Mouse (Mus musculus) midbrain, embryonic 14.5 days (tissue): ENCODE measurements around the gene Spem2. TPM values are rescaled to one million over a fixed set of nuclear protein-coding genes. Genes with fewer than 3 reads are reported as not detected.
A peak's percentile ranks its signal among the peaks of the same experiment; 100 is the strongest.

Experiments
- ATAC-seq: fragments of 200-750 bp; cut with Nextera tagmentation; 2 replicates; pipeline ENCODE4 v1.8.0; 2017; ENCODE audit warnings: moderate number of reproducible peaks, moderate library complexity; ENCODE audit not compliant: low FRiP score, low TSS enrichment
- DNase-seq: peaks from one replicate; pipeline ENCODE4 v3.0.0-alpha.2; 2015
- H3K27ac ChIP-seq: fragments of 300-500 bp; sonication (generic); replicated peaks from 2 replicates; pipeline ENCODE4 v1.5.1; 2014; ENCODE audit warnings: mild to moderate bottlenecking, low read depth, low read length, moderate library complexity
- H3K27me3 ChIP-seq: fragments of 300-500 bp; sonication (generic); 2 replicates; pipeline ENCODE4 v1.6.1; 2014; ENCODE audit warnings: low read length, control low read depth, mixed read lengths; ENCODE audit not compliant: control insufficient read depth, insufficient read depth
- H3K36me3 ChIP-seq: fragments of 300-500 bp; sonication (generic); 2 replicates; pipeline ENCODE4 v1.6.1; 2014; ENCODE audit warnings: low read length, control low read depth; ENCODE audit not compliant: control insufficient read depth, insufficient read depth
- H3K4me1 ChIP-seq: fragments of 300-500 bp; sonication (generic); 2 replicates; pipeline ENCODE4 v1.6.1; 2014; ENCODE audit warnings: mild to moderate bottlenecking, antibody characterized with exemption, low read length, control low read depth; ENCODE audit not compliant: control insufficient read depth, insufficient read depth
- H3K4me2 ChIP-seq: fragments of 300-500 bp; sonication (generic); 2 replicates; pipeline ENCODE4 v1.6.1; 2014; ENCODE audit warnings: mild to moderate bottlenecking, low read length, moderate library complexity
- H3K4me3 ChIP-seq: fragments of 300-500 bp; sonication (generic); replicated peaks from 2 replicates; pipeline ENCODE4 v1.5.1; 2014; ENCODE audit warnings: low read depth, low read length
- H3K9ac ChIP-seq: fragments of 300-500 bp; sonication (generic); replicated peaks from 2 replicates; pipeline ENCODE4 v1.6.1; 2014; ENCODE audit warnings: mild to moderate bottlenecking, low read length, moderate library complexity
- H3K9me3 ChIP-seq: fragments of 300-500 bp; sonication (generic); 2 replicates; pipeline ENCODE4 v1.6.1; 2016; ENCODE audit warnings: low read length, control low read depth, mixed read lengths; ENCODE audit not compliant: control insufficient read depth
- WGBS: fragments of 180-500 bp; shearing (Covaris S2); extraction: QIAGEN DNeasy Blood & Tissue Kit; methylation state at CpG from one replicate; pipeline ENCODE4 v1.1.7; 2014; 5-methylcytosine and 5-hydroxymethylcytosine counted together
- polyA plus RNA-seq: library from polyadenylated mRNA; unstranded; fragments of >200 nt; fragmentation: Nextera tagmentation; extraction: Ambion mirVana; gene quantifications from 2 replicates; pipeline ENCODE4 v1.2.1, GENCODE M21; 2014

Spem2 gene
- polyA plus RNA-seq, 1 experiment from 2014 or later, result not detected

- Histone ChIP-seq H3K36me3 (peaks cover 8% of the 10 kb centered on the region), H3K27me3 (no peaks in the 10 kb centered on the region), H3K9ac (peak within 1 kb of the TSS; percentile 95), H3K4me2 (peak within 1 kb of the TSS; percentile 99), H3K9me3 (no peaks in the 10 kb centered on the region), H3K4me3 (peak within 1 kb of the TSS; percentile 94), H3K27ac (peak within 1 kb of the TSS; percentile 96), H3K4me1 (peaks cover 34% of the 10 kb centered on the region)
- ATAC-seq (peak; percentile 87), DNase-seq (peak; percentile 98)
- WGBS, result under 1% methylated on average over 34 of the region's 34 CpGs
These were observed 19.9 kb upstream of the Spem2 start, which contains the start of gene Tmem256 for GRCm38 (mm10) chr11:69837952-69838713. Gene Tmem256 (plus strand): TSS chr11:69838514.

DNA sequence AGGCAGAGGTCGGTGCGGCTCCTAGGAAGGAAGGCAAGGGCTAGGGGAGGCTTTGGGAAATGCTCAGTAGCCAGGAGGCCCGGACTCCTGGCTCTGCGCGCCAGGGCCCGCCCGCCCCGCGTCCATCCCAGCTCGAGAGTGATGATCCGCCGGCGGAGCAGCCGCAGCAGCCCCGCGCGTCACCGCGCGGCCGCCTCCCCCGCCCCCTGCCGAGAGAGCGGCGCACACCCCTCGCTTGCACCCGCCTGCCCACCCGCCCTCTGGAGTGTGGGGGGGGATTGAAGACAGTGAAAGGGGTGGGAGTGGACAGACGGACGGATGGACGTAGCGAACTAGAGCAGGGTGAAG, 19.3 kb upstream of the Spem2 start, which contains the start of gene Nlgn2:
Nlgn2 (minus strand) TSS at position 181 of the 348 bp plus-strand sequence.
- peak within 1 kb of the TSS; percentile 99 for H3K4me2 ChIP-seq
- peaks cover 34% of the 10 kb centered on the region for H3K4me1 ChIP-seq
- peak within 1 kb of the TSS; percentile 94 for H3K4me3 ChIP-seq
- H3K27me3 ChIP-seq, result no peaks in the 10 kb centered on the region
- peak within 1 kb of the TSS; percentile 95 for H3K9ac ChIP-seq
- no peaks in the 10 kb centered on the region for H3K9me3 ChIP-seq
- ATAC-seq (peak; percentile 79; the same call in 1 of the 2 replicates), DNase-seq (peak; percentile 93)
- 0% methylated on average over 32 of the region's 32 CpGs for WGBS
- peaks cover 14% of the 10 kb centered on the region for H3K36me3 ChIP-seq
- peak within 1 kb of the TSS; percentile 96 for H3K27ac ChIP-seq

GRCm38 (mm10) chr11:69836703-69837576, 18.7 kb upstream of the Spem2 start:
- H3K4me1 ChIP-seq, result peaks cover 34% of the 10 kb centered on the region
- H3K9ac ChIP-seq, result peak overlapping the region; percentile 95
- no peaks in the 10 kb centered on the region for H3K27me3 ChIP-seq
- DNase-seq, result peak; percentile 72
- peaks cover 20% of the 10 kb centered on the region for H3K36me3 ChIP-seq
- H3K4me3 ChIP-seq, result peak overlapping the region; percentile 94
- peak; percentile 6; the same call in 1 of the 2 replicates for ATAC-seq
- peak overlapping the region; percentile 99 for H3K4me2 ChIP-seq
- under 1% methylated on average over 52 of the region's 52 CpGs for WGBS
- H3K9me3 ChIP-seq, result no peaks in the 10 kb centered on the region
- peak overlapping the region; percentile 96 for H3K27ac ChIP-seq

GRCm38 (mm10) chr11:69835966-69836335, 17.7 kb upstream of the Spem2 start:
- no peaks in the 10 kb centered on the region for H3K9me3 ChIP-seq
- peak overlapping the region; percentile 99 for H3K4me2 ChIP-seq
- H3K4me3 ChIP-seq, result peak overlapping the region; percentile 94
- no peaks in the 10 kb centered on the region for H3K27me3 ChIP-seq
- ATAC-seq (no peak), DNase-seq (peak; percentile 29)
- WGBS, result 2% methylated on average over 4 of the region's 4 CpGs
- H3K9ac ChIP-seq, result peak overlapping the region; percentile 95
- peaks cover 34% of the 10 kb centered on the region for H3K4me1 ChIP-seq
- peaks cover 29% of the 10 kb centered on the region for H3K36me3 ChIP-seq
- peak overlapping the region; percentile 96 for H3K27ac ChIP-seq

DNA sequence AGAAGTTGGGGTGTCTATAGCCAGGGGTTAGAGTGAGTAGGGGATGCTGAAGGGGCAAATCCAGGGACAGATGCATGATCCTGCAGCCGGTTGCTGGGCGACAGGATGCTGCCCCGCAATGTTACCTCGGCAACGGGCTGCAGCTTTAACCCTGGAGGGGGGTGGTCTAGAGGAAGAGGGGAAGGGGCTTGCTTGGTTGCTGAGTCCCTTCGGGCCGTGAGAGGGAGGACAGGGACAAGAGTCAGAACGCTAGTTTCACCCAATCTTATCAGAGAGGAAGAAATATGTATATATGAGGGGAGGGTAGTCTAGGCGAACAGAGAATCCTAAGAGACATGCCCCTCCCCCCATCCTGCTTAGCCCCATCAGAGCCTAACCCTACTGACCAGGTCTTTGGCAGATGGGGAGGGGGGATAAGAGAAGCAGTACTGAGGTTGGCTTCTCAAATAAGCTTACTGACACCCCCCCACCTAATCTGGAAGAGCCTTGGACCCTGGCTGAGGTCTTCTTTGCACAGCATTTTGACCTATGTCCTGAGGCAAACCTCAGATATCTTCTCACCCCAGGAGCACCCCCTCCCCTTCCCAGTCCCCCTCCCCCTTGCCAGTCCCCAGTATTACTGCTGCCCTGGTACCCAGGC, 17.2 kb upstream of the Spem2 start:
- Histone ChIP-seq H3K9ac (peak overlapping the region; percentile 95), H3K27ac (peak overlapping the region; percentile 96), H3K4me2 (peak overlapping the region; percentile 99), H3K4me3 (peak overlapping the region; percentile 94), H3K9me3 (no peaks in the 10 kb centered on the region), H3K27me3 (no peaks in the 10 kb centered on the region), H3K4me1 (peaks cover 34% of the 10 kb centered on the region), H3K36me3 (peaks cover 34% of the 10 kb centered on the region)
- peak; percentile 64 for DNase-seq
- ATAC-seq, result no peak
- WGBS, result under 1% methylated on average over 9 of the region's 9 CpGs

DNA sequence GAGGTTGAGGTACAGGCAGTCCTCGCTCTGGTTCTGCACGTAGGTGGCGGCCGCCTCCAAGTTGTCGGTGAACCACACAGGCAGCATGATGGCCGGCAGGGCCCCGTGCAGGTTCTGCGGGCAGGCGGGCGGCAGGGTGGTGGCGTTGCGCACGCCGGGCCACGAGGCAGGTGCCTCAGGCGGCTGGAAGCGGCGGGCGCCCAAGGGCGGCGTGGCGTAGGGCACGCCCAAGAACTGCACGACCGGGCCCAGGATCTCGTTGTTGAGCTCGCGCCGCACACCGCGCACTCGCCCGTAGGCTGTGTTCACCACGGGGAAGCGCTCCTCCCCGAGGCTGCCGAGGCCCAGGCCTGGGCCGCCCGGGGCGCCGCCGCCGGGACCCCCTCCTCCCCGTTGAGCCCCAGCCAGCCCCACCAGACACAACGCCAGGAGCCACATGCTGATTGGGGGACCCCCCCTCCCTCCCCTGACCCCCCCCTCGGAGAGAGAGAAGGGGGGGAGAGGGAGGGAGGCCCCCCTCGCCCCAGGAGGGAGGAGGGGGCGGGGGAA, 15.8 kb upstream of the Spem2 start:
- H3K27me3 ChIP-seq, result no peaks in the 10 kb centered on the region
- WGBS, result 5% methylated on average over 47 of the region's 48 CpGs
- no peak for ATAC-seq
- peak overlapping the region; percentile 95 for H3K9ac ChIP-seq
- peak overlapping the region; percentile 99 for H3K4me2 ChIP-seq
- peaks cover 30% of the 10 kb centered on the region for H3K4me1 ChIP-seq
- H3K27ac ChIP-seq, result peak overlapping the region; percentile 96
- H3K36me3 ChIP-seq, result peaks cover 41% of the 10 kb centered on the region
- H3K4me3 ChIP-seq, result peak overlapping the region; percentile 94
- DNase-seq, result peak; percentile 71
- no peaks in the 10 kb centered on the region for H3K9me3 ChIP-seq

GRCm38 (mm10) chr11:69833554-69833953, 15.3 kb upstream of the Spem2 start:
- H3K36me3 ChIP-seq, result peaks cover 41% of the 10 kb centered on the region
- peaks cover 27% of the 10 kb centered on the region for H3K4me1 ChIP-seq
- WGBS, result 63% methylated on average over 8 of the region's 8 CpGs
- peak overlapping the region; percentile 99 for H3K4me2 ChIP-seq
- peak overlapping the region; percentile 96 for H3K27ac ChIP-seq
- ATAC-seq, result no peak
- H3K27me3 ChIP-seq, result no peaks in the 10 kb centered on the region
- no peaks in the 10 kb centered on the region for H3K9me3 ChIP-seq
- DNase-seq, result no peak
- H3K4me3 ChIP-seq, result peak overlapping the region; percentile 94
- H3K9ac ChIP-seq, result peak overlapping the region; percentile 95

- Histone ChIP-seq H3K4me1 (peaks cover 4% of the 10 kb centered on the region), H3K4me2 (no peak overlapping the region), H3K9ac (no peak overlapping the region), H3K9me3 (no peaks in the 10 kb centered on the region), H3K36me3 (peaks cover 87% of the 10 kb centered on the region), H3K27ac (no peak overlapping the region), H3K4me3 (no peak overlapping the region), H3K27me3 (no peaks in the 10 kb centered on the region)
- DNase-seq (no peak), ATAC-seq (no peak)
- WGBS, result 55% methylated on average over 5 of the region's 5 CpGs
These were observed 10.6 kb upstream of the Spem2 start for GRCm38 (mm10) chr11:69828832-69829231.
